Mouse (Mus musculus) left cerebral cortex, postnatal 25 days (tissue): ENCODE data around the gene Sparc. TPM values are rescaled to one million over a fixed set of nuclear protein-coding genes. Genes with fewer than 3 reads are reported as not detected.

Source experiments
- DNase-seq, 2 experiments: peaks; one replicate each; pipeline ENCODE4 v3.0.0; 2022; ENCODE audit warnings: low spot score in 2 of 2, mixed read lengths in 1 of 2
- intact Hi-C: fragments of 180-260 bp; cut with DNase I; formaldehyde crosslinking; loops from one replicate; pipeline ENCODE4 v1.15.1; 2025
- total RNA-seq, 2 experiments: library from RNA; stranded (reverse); gene quantifications; 2 replicates each; pipeline ENCODE4 v1.2.3; 2021

The Sparc gene
- total RNA-seq: 100 to 1,000 TPM; 275 to 297 TPM

DNA sequence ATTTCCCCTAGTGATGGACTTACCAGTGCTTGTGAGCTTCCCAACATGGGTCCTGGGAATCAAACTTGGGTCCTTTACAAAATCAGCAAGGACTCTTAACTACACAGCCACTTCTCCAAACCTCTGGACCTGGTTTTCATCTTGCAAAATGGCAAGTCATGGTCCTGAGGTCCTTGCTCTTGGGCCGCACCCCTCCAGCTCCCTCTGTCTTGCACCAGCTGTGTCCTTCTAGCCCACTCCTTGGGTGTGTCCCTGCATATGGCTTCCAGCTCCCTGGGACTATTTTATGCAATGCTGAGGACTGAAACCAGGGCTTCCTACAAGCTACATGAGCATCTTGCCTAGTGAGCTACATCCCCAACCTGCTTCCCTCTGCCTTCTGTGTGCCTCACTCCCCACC is at the start of gene Sparc:
TSS of gene Sparc (minus strand) at position 206 of the 400 bp plus-strand sequence.
- intact Hi-C loops: no loop called here
- DNase-seq: no peak

DNA sequence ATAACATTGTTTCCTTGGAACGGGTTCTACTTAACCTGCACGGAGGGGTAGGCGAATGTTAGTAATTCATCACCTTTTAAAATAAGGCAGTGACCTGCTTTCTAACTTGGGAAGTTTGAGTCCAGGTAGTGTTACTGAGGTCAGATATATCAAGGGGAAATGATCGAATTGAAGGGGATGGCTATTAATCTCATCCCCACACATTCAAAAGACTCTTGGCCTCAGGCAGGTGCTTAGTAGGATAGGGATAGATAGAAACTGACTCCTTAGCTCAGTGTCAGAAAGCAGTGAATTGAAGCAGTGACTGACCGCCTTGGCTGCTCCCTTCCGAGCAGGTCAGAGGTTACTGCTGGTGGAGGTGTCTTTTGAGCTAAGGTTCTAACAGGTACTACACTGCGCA is 48.5 kb upstream of the Sparc start:
- intact Hi-C loops: no loop called here
- no peak for DNase-seq

DNA sequence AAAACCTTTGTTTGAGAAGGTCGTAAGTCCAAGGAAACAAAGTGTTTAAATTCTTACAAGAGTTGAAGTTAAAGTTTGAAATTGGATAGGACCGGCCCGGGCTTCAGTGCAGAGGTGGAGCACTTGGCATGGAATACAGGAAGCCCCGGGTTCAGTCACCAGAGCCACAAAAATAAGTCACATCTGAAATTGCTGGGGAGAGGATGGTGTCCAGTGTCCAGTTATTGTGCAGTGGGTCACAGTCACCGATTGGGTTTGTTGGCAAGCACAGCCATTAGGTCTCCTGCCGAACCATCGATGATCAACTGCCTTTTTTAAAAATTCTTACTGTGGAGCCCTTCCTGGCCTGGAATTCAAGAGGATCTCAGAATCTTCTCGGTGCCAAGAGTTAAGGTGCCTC is 47.8 kb upstream of the Sparc start:
- intact Hi-C loops: no loop called here
- no peak for DNase-seq

DNA sequence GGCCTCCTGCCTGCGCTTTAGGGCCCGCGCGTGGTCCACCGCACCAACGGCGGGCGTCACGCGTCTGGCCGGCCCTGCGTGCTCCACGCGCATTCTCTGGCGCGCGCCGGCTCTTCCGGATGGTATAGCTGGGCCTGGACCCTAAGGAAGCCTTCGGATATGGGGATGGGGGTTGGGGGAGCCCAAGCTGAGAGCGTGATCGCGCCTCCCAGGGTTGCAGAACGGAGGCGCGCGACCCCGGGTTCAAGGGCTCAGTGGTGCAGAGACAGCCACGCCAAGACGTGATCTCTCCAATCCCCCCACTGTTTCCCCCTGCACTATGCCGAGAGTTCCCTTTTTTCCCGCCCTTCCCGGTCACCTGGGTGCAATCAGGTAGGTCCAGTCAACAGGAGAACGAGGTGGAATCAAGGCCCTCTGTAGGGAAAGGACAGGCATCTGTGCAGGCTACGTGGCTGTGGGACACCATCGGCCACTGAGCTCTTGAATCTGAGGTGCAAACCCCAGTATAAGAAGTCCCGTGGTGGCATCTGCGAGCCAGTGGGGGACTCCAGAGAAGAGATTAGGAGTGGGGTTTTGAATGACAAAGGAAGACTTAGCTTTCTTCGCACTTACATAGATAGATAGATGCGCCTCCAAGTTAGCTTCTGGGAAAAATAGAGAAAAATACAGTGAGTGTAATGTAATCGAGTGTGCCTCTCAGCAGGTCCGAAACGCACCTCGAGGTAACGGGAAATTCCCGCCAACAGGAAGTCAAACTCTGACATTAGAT is 47.1 kb upstream of the Sparc start:
- intact Hi-C loops: no loop called here
- peak; percentile 8 to 25 for DNase-seq

DNA sequence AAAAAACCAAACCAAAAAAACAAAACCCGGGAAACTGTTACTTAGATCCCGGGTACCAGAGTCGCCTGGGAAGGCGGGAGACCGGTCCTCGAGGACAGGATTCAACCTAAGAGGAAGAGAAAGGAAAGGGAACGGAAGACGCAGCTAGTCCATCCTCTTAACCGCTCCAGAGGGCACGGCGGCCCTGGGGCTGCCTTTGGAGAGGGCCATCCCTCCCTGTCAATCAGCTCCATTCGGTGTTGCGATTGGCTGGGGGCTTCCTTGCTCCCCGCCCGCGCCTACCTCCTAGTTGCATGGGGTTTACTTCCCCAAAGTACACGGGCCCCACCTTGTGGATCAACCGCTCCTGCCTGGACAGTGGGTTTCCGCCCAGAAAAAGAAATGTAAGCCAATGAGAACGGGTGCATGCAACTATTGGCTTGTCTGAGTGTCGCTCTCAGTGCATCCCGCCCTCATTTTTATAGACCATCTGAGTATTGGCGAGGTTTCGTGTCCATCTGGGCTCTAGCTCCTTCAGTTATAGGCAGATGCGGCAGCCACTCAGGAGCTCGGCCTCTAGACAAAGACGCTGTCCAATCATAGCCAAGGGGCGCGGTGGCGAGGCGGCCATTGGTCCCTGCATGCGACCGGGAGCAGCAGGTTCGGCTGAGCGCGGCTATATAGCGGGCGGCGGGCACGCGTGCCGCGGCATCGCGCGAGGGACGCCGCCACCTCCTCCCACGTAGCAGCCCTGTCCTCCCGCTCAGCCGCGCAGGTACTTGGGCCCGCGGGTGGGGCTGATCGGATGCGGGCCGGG is 46.3 kb upstream of the Sparc start, which contains the start of gene G3bp1:
TSS of gene G3bp1 (plus strand) at position 638 of the 796 bp plus-strand sequence.
- DNase-seq: peak; percentile 100
- intact Hi-C loops: no loop called here

DNA sequence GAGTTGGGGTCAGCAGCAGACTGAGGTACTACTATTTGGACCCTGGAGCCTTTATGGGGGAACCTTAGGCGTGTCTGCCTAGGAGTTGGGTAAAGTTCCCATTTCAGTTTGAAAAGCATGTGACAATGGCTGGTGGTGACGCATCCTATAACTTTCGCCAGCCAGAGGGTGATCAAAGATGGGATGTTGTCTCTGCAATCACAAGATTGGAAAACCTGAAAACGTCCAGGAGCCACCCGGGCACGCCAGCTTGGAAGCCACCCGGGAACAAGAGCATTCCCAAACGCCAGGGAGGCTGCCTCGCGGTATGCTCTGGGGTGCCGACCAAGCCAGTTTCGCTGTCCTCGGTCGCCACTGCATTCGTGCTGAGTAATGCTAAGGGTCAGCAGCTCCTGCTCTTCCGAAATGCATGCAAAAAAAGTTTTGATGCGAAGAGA is 45.6 kb upstream of the Sparc start:
- no peak for DNase-seq
- intact Hi-C loops: no loop called here

DNA sequence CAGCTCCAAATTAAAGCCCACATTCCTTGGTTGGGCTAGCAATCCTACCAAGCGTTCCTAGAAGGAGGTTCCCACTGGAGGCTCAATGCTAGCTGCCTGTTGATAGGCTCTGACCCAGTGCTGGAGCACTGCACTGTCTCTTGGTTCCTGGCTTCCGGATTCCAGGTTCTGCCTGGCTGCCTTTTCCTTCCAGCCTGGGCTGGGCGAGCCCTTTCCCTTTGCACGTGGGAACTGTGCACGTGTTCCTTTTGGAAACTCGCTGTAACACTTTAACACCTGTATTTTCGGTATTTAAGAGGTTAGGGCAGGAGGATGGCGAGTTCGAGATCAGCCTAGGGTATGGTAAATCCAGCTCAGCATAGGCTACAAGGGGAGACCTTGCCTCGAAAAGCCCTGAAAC is 45.0 kb upstream of the Sparc start:
- intact Hi-C loops: no loop called here

DNA sequence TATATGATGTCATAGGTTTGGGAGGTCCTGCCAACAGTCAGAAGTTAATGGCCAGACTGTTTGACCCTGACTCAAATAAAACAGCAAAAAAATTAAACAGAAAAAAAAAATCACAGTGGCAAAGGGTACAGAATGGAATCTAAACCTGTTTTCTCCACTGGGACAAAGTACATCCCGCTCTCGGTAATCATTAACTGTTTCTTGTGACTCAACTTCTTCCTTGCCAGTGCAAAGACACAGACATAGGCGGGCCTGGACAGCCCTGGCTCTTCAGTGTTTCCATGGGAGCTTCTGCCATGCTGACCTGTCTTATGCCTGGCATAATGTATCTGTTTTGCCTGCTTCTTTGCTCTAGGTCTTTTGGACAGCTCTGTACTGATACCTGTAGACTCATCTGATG is 42.2 kb upstream of the Sparc start:
- DNase-seq: no peak
- intact Hi-C loops: no loop called here

More for the DNA sequence above, 45.0 kb upstream of the Sparc start:
- no peak for DNase-seq

DNA sequence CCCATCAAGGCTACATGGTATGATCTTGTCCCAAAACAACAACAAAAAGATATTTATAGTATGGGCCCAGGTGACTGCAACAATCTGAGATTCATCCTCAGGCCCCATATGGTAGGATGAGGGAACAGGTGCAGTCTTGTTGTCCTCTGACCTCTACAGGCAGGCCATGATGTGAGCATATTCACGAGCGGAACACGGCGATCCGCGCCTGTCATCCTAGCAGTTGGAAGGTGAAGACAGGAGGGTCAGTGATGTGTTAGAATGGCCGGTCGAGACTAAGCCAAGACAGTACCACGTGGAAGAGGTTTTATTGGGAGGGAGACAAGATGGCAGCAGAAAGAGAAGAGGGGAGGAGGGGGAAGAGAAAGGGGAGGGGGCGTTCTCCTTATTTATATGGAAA is 41.7 kb upstream of the Sparc start:
- no peak for DNase-seq
- intact Hi-C loops: no loop called here

DNA sequence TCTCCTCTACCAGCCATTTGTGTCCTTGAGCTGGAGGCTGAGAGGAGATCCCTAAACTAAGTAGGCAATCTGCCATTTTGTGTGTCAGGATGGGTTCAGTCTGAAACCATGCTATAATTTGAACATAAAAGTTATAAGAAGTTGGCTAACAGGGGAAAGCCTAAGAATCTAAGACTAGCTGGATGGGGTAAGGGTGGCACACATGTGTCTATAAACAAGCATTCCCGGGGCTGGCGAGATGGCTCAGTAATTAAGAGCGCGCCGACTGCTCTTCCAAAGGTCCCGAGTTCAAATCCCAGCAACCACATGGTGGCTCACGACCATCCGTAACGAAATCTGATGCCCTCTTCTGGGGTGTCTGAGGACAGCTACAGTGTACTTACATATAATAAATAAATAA is 39.2 kb upstream of the Sparc start:
- intact Hi-C loops: no loop called here
- no peak for DNase-seq

DNA sequence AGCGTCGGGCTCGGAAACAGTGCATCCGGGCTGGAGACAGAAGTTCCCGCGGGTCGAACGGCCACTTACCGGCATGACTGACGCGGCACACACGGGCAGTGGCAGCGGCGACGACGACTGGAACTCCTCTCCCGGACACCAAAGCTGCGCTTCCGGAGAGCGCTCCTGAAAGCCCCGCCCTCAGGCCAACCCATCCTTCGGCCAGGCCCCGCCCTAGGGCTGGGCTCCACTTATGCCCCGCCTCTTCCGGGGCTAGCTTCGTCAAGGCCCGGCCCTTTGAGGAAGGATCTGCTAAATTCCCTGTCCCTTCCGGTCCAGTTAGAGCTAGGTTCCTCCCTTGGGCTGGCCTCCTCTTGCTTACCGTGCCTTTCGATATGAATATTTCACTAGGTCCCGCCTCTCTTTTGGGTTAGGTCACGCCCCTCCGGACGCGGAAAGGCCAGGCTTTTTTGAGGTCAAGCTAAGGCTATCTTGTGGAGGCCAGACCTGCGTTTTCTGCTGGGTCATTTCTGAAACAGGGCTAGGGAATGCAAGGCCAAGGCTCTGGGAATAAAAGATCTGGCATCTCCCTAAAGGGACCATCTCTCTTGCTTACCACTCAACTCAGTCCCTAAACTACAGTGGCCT is 38.1 kb upstream of the Sparc start, which contains the start of gene Atox1:
TSS of gene Atox1 (minus strand) at position 221 of the 627 bp plus-strand sequence.
- intact Hi-C loops: no loop called here

DNA sequence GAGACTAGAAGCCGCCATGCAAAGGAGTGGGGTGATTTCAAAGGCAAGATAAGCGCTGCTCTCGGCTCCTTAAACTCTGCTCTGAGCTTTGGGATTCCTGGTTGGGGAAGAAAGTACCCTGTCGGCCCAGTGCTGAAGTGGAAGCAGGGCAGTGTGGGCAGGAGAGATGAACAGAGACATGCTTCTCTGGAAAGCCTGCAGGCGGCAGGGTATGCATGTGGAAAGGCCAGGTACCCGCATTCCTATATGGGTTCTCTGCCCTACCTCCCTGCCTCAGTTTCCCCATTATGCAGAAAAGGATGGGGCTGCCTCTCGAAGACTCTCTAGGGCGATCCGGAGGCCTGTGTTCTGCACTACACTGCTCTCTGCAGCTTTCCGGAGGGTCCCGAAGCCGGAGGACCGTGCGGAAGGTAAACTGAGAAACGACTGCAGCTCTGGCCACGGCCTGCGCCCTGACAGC is 37.6 kb upstream of the Sparc start:
- intact Hi-C loops: no loop called here
- DNase-seq: peak in 1 of 2 experiments; percentile 39

More for the DNA sequence above, 38.1 kb upstream of the Sparc start, which contains the start of gene Atox1:
- DNase-seq: peak; percentile 92 to 96

DNA sequence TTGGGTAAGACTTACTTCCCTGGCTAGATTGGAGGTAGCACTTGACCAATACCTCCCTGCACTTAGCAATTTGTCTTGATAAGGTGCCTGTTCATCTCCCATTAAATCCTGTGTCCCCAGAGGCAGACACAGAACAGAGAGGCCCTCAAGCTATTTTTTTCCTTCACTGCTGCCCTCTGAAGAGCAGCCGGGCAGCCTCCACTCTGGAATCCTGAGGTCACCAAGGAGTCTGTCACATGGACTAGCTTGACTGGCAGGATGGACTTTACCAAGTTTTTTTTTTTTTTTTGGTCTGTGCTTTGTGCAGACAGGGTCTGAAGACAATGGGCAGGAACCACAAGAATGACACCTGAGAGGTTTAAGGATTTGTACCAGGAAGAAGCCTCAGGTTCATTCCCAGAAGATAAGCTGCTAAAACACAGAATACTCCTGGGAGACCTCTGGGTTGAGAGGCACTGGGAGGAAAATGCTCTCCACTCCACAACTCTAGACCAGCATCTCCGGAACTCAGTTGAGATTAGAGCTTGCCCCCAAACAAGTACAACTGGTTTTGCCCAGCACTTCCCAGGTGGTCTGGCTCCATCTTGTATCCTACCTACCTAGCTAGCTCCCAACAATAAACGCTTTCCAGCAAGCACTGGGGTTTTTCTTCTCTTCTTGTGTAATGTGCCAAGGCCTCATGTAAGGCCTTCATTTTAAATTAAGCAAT is 37.0 kb upstream of the Sparc start:
- DNase-seq: no peak
- intact Hi-C loops: no loop called here

DNA sequence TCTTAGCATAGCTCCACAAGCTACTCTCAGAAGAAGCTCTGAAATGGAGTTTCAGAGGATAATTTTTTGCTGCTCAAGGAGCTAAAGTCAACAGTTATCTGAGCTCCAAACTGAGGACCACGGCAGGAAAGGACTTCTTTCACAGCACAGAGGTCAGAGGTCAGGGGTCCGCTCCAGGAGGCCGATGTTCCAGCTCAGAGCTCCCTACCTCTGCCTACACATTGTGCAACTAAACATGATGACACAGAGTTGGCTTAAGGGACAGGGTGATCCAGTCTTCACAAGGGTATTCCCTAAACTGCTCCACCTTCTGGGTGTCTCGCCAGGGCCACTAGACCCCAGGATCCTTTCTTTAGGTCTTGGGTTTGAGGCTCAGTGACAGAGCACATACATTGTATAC is 35.5 kb upstream of the Sparc start:
- intact Hi-C loops: no loop called here
- no peak for DNase-seq

DNA sequence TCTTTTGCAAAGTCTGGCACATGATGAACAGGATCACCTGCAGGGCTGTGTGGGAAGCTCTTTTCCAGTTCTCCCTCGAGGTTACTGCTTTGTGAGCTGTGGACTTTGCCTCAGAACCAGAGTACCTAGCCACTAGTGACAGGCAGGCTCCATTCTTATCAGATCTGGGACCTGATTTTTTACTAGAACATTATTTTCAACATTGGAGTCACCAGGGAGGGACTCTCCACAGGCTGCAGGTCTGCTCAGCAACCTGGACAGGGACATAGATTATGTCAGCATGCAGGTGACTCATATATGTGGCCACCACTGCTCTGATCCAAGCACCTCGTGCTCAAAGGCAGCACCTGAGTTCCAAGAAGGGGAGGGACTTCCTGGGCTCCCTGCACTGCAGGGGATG is 32.2 kb upstream of the Sparc start:
- intact Hi-C loops: no loop called here
- no peak for DNase-seq

DNA sequence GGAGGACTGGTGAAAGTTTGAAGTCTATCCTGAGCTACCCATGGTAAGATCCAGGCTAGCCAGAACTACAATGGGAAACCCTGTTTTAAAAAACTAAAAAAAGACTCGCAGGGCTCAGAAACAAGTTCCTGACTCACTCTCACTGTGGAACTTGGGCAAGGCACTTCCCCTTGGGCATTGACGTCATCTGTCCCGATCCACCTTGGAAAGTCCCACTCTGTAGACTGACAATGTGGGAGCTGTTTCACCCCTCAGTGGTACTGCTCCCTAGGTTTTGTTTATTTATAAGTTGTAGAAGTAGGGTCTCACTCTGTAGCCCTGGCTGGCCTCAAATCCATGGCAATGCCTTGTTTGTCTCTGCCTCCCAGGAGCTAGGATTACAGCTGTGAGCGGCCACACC is 30.7 kb upstream of the Sparc start:
- no peak for DNase-seq
- intact Hi-C loops: no loop called here

DNA sequence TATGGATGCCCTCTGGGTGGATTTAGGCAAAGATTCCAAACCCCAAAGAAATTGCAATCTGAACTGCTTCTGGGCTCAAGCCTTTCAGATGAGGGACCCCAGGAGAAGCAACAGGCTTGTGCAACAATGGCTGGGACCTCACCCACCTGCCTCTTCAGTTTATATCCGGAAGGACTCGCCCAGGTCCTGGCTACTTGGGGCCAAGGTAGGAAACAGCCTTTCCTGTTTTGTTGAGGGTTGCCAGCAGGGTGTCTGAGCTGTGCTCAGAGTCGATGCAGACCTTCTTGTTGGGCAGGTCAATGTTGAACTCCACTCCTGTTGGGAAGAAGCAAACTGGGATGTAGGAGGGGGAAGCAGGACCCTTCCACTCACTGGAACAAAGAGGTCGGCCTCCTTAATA is 27.3 kb upstream of the Sparc start:
- intact Hi-C loops: no loop called here

DNA sequence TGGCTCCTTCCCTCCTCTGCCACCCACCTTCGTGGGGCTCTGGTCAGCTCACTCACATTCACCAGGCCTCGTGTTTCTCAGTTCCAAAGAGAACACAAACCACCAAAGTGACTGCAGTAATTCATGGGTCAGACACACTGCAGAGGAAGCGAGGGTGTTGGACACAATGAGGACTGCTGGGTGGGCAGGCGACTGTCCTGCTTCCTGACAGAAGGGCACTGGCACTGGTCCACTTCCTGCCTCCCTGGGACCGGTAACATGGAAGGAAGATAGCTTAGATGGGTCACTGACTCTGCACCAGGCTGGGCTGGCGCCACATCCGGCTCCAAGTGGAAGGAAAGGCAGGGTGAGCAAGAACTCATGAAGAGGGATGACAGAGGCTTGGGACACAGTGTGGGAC is 26.5 kb upstream of the Sparc start:
- intact Hi-C loops: no loop called here

More for the DNA sequence above, 27.3 kb upstream of the Sparc start:
- no peak for DNase-seq

DNA sequence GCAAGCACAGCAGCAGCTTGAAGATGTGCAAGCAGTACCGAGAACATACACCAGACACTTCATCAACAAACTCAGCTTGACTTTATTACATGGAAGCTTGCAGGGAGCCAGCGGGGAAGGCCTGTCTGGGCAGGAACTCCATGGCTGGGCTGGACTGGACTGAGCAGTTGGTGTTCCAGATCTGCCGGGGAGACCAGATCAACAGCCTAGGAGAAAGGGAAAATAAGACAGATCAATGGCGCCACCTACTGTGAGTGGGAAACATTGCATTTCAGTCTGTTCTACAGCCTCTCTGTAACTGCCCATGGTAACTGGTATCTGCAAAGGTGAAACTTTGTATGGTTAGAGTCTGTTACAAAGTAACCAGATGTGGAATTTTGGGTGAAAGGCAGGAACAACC is 23.6 kb upstream of the Sparc start:
- intact Hi-C loops: loop anchor here (1.0 to 2.0 kb wide), 2 partner anchors 57 to 242 kb away; partner anchors contain the start of gene Slc36a1

More for the DNA sequence above, 26.5 kb upstream of the Sparc start:
- no peak for DNase-seq

More for the DNA sequence above, 23.6 kb upstream of the Sparc start:
- peak; percentile 77 to 85 for DNase-seq
